Mouse (Mus musculus): ENCODE results near the gene Cbs. TPM values are rescaled to one million over a fixed set of nuclear protein-coding genes. Genes with fewer than 3 reads are reported as not detected.

Cbs gene
- total and polyA plus RNA-seq, 3 experiments = 0.05 TPM; not detected in 2

- Histone ChIP-seq H3K4me1 (ENCODE audit: insufficient read depth, low read depth, low read length) (peaks cover 33% of the 10 kb centered on the region), H3K27me3 (ENCODE audit: insufficient read depth, low read length) (no peaks in the 10 kb centered on the region; the same call in 1 of the 2 replicates), H3K36me3 (replicated peaks) (peaks cover 15% of the 10 kb centered on the region), H3K9me3 (replicated peaks) (no peaks in the 10 kb centered on the region), H3K4me3 (ENCODE audit: low read depth, low read length) (no peak overlapping the region)
- TF ChIP-seq TAL1 (conservative IDR thresholded peaks at IDR 0.05; ENCODE audit: low read depth, low read length) = no peak
- TF ChIP-seq CTCF (IDR thresholded peaks at IDR 0.05; ENCODE audit: low read depth, low read length) = no peak
- TF ChIP-seq GATA1 (IDR thresholded peaks at IDR 0.05; ENCODE audit: borderline replicate concordance, low read length) = no peak
- TF ChIP-seq POLR2AphosphoS5 (IDR thresholded peaks at IDR 0.05; ENCODE audit: insufficient replicate concordance, low read depth, low read length) = no peak
- TF ChIP-seq GATA2 (IDR thresholded peaks at IDR 0.05; ENCODE audit: borderline replicate concordance, low read depth, low read length) = no peak
- DNase-seq (ENCODE audit: low spot score) (no peak), ATAC-seq (ENCODE audit: extremely low read depth, insufficient number of reproducible peaks, low FRiP score, poor library complexity, severe bottlenecking) (no peak)
Observed at GRCm38 (mm10) chr17:31660661-31661250, 23.7 kb upstream of the Cbs start.

DNA sequence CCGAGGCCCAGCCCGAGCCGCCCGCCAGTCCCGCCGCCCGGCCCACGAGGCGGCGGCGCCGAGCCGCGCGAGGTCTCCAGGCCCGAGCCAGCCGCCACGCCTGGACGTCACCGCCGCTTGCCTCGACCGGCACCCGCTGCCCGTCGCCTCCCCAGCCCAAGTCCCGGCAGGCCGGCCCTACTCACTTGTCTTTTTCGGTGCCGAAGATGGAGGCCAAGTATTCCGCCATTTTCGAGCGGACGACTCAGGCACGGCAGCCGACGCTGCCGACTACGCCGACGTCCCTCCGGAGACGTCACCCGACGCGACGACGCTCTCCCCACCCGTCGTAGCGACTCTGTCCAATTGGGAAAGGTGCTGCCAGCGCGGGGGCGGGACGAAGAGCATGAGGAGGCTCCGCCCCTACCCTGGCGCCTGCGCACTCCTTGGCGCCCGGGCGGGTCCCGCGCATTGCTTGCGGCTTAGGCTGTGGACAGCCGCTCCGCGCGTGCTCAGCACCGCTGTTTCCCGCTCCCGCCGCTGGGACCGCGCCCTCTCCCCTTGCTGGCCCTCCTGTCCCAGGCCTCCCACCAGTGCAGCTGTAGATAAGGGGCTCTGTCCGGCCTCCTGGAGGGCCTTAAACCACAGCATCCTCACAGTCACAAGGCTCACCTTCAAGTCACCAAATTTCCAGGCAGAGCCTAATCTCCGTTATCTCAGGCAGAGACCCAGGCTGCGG, 21.6 kb upstream of the Cbs start, which contains the start of gene U2af1:
Gene U2af1, minus strand, starts transcription at position 425 of the 718 bp plus-strand sequence.
- ATAC-seq (ENCODE audit: extremely low read depth, insufficient number of reproducible peaks, low FRiP score, poor library complexity, severe bottlenecking) (peak; percentile 93), DNase-seq (ENCODE audit: low spot score) (peak; percentile 98)
- H3K4me1 ChIP-seq (ENCODE audit: insufficient read depth, low read depth, low read length) = peaks cover 44% of the 10 kb centered on the region
- H3K27me3 ChIP-seq (ENCODE audit: insufficient read depth, low read length) = no peaks in the 10 kb centered on the region
- no peak for TF ChIP-seq CTCF (IDR thresholded peaks at IDR 0.05; ENCODE audit: low read depth, low read length)
- no peak for TF ChIP-seq GATA2 (IDR thresholded peaks at IDR 0.05; ENCODE audit: borderline replicate concordance, low read depth, low read length)
- no peak for TF ChIP-seq POLR2AphosphoS5 (IDR thresholded peaks at IDR 0.05; ENCODE audit: insufficient replicate concordance, low read depth, low read length)
- TF ChIP-seq GATA1 (IDR thresholded peaks at IDR 0.05; ENCODE audit: borderline replicate concordance, low read length) = no peak
- no peak for TF ChIP-seq TAL1 (conservative IDR thresholded peaks at IDR 0.05; ENCODE audit: low read depth, low read length)
- H3K4me3 ChIP-seq (ENCODE audit: low read depth, low read length) = peak within 1 kb of the TSS; percentile 89
- no peaks in the 10 kb centered on the region for H3K9me3 ChIP-seq (replicated peaks)
- H3K36me3 ChIP-seq (replicated peaks) = peaks cover 36% of the 10 kb centered on the region

GRCm38 (mm10) chr17:31658136-31658467, 21.1 kb upstream of the Cbs start:
- ATAC-seq (ENCODE audit: extremely low read depth, insufficient number of reproducible peaks, low FRiP score, poor library complexity, severe bottlenecking) = no peak
- DNase-seq (ENCODE audit: low spot score) = no peak
- TF ChIP-seq GATA1 (IDR thresholded peaks at IDR 0.05; ENCODE audit: borderline replicate concordance, low read length) (no peak), POLR2AphosphoS5 (IDR thresholded peaks at IDR 0.05; ENCODE audit: insufficient replicate concordance, low read depth, low read length) (no peak)
- Histone ChIP-seq H3K4me3 (ENCODE audit: low read depth, low read length) (peak overlapping the region; percentile 89), H3K9me3 (replicated peaks) (no peaks in the 10 kb centered on the region), H3K36me3 (replicated peaks) (peaks cover 41% of the 10 kb centered on the region), H3K27me3 (ENCODE audit: insufficient read depth, low read length) (no peaks in the 10 kb centered on the region), H3K4me1 (ENCODE audit: insufficient read depth, low read depth, low read length) (peaks cover 49% of the 10 kb centered on the region)

- Histone ChIP-seq H3K9me3 (replicated peaks) (no peaks in the 10 kb centered on the region), H3K4me1 (ENCODE audit: insufficient read depth, low read depth, low read length) (peaks cover 49% of the 10 kb centered on the region), H3K36me3 (replicated peaks) (peaks cover 48% of the 10 kb centered on the region), H3K4me3 (ENCODE audit: low read depth, low read length) (peak overlapping the region; percentile 89), H3K27me3 (ENCODE audit: insufficient read depth, low read length) (no peaks in the 10 kb centered on the region)
- no peak for TF ChIP-seq GATA1 (IDR thresholded peaks at IDR 0.05; ENCODE audit: borderline replicate concordance, low read length)
- no peak for TF ChIP-seq POLR2AphosphoS5 (IDR thresholded peaks at IDR 0.05; ENCODE audit: insufficient replicate concordance, low read depth, low read length)
- TF ChIP-seq TAL1 (conservative IDR thresholded peaks at IDR 0.05; ENCODE audit: low read depth, low read length) = no peak
- TF ChIP-seq CTCF (IDR thresholded peaks at IDR 0.05; ENCODE audit: low read depth, low read length) = no peak
- TF ChIP-seq GATA2 (IDR thresholded peaks at IDR 0.05; ENCODE audit: borderline replicate concordance, low read depth, low read length) = no peak
- DNase-seq (ENCODE audit: low spot score) (no peak), ATAC-seq (ENCODE audit: extremely low read depth, insufficient number of reproducible peaks, low FRiP score, poor library complexity, severe bottlenecking) (no peak)
Observed at GRCm38 (mm10) chr17:31657141-31657983, 20.3 kb upstream of the Cbs start.

- no peak for ATAC-seq (ENCODE audit: extremely low read depth, insufficient number of reproducible peaks, low FRiP score, poor library complexity, severe bottlenecking)
- peak overlapping the region; percentile 89; the same call in 1 of the 2 replicates for H3K4me3 ChIP-seq (ENCODE audit: low read depth, low read length)
- TF ChIP-seq CTCF (IDR thresholded peaks at IDR 0.05; ENCODE audit: low read depth, low read length) (no peak), GATA2 (IDR thresholded peaks at IDR 0.05; ENCODE audit: borderline replicate concordance, low read depth, low read length) (no peak), GATA1 (IDR thresholded peaks at IDR 0.05; ENCODE audit: borderline replicate concordance, low read length) (no peak), TAL1 (conservative IDR thresholded peaks at IDR 0.05; ENCODE audit: low read depth, low read length) (no peak), POLR2AphosphoS5 (IDR thresholded peaks at IDR 0.05; ENCODE audit: insufficient replicate concordance, low read depth, low read length) (no peak)
- no peaks in the 10 kb centered on the region for H3K9me3 ChIP-seq (replicated peaks)
- no peaks in the 10 kb centered on the region for H3K27me3 ChIP-seq (ENCODE audit: insufficient read depth, low read length)
- no peak for DNase-seq (ENCODE audit: low spot score)
- peaks cover 55% of the 10 kb centered on the region for H3K36me3 ChIP-seq (replicated peaks)
- H3K4me1 ChIP-seq (ENCODE audit: insufficient read depth, low read depth, low read length) = peaks cover 55% of the 10 kb centered on the region
Observed at GRCm38 (mm10) chr17:31656682-31657081, 19.6 kb upstream of the Cbs start.

GRCm38 (mm10) chr17:31655366-31655765, 18.3 kb upstream of the Cbs start:
- peaks cover 68% of the 10 kb centered on the region for H3K36me3 ChIP-seq (replicated peaks)
- no peak for TF ChIP-seq TAL1 (conservative IDR thresholded peaks at IDR 0.05; ENCODE audit: low read depth, low read length)
- TF ChIP-seq GATA1 (IDR thresholded peaks at IDR 0.05; ENCODE audit: borderline replicate concordance, low read length) = no peak
- no peak for TF ChIP-seq CTCF (IDR thresholded peaks at IDR 0.05; ENCODE audit: low read depth, low read length)
- TF ChIP-seq GATA2 (IDR thresholded peaks at IDR 0.05; ENCODE audit: borderline replicate concordance, low read depth, low read length) = no peak
- TF ChIP-seq POLR2AphosphoS5 (IDR thresholded peaks at IDR 0.05; ENCODE audit: insufficient replicate concordance, low read depth, low read length) = no peak

More at GRCm38 (mm10) chr17:31655366-31655765, 18.3 kb upstream of the Cbs start:
- Histone ChIP-seq H3K9me3 (replicated peaks) (no peaks in the 10 kb centered on the region), H3K4me1 (ENCODE audit: insufficient read depth, low read depth, low read length) (peaks cover 65% of the 10 kb centered on the region), H3K4me3 (ENCODE audit: low read depth, low read length) (peak overlapping the region; percentile 41; the same call in 1 of the 2 replicates), H3K27me3 (ENCODE audit: insufficient read depth, low read length) (no peaks in the 10 kb centered on the region)
- DNase-seq (ENCODE audit: low spot score) (no peak), ATAC-seq (ENCODE audit: extremely low read depth, insufficient number of reproducible peaks, low FRiP score, poor library complexity, severe bottlenecking) (no peak)
